Mouse (Mus musculus) hindbrain, postnatal 0 days (tissue): Measurements from ENCODE around the gene Mbtps2. TPM values are rescaled to one million over a fixed set of nuclear protein-coding genes. Genes with fewer than 3 reads are reported as not detected.

Experiments
- ATAC-seq: fragments of 200-750 bp; cut with Nextera tagmentation; 2 replicates; pipeline ENCODE4 v1.8.0; 2017; ENCODE audit warnings: mild to moderate bottlenecking, moderate TSS enrichment, moderate library complexity
- DNase-seq: peaks from one replicate; pipeline ENCODE4 v3.0.0-alpha.2; 2015; ENCODE audit warnings: low spot score
- H3K27ac ChIP-seq: fragments of 300-500 bp; sonication (generic); 2 replicates; pipeline ENCODE4 v1.5.1; 2014; ENCODE audit warnings: mild to moderate bottlenecking
- H3K27me3 ChIP-seq: fragments of 300-500 bp; sonication (generic); 2 replicates; pipeline ENCODE4 v1.6.1; 2014; ENCODE audit warnings: low read length, mixed read lengths; ENCODE audit not compliant: insufficient read depth
- H3K36me3 ChIP-seq: fragments of 300-500 bp; sonication (generic); 2 replicates; pipeline ENCODE4 v1.6.1; 2014; ENCODE audit warnings: low read length, mixed read lengths; ENCODE audit not compliant: insufficient read depth
- H3K4me1 ChIP-seq: fragments of 300-500 bp; sonication (generic); 2 replicates; pipeline ENCODE4 v1.6.1; 2014; ENCODE audit warnings: antibody characterized with exemption, low read length, mixed read lengths; ENCODE audit not compliant: insufficient read depth
- H3K4me2 ChIP-seq: fragments of 300-500 bp; sonication (generic); 2 replicates; pipeline ENCODE4 v1.6.1; 2014; ENCODE audit warnings: low read depth, mild to moderate bottlenecking, low read length, moderate library complexity, mixed read lengths
- H3K4me3 ChIP-seq: fragments of 300-500 bp; sonication (generic); 2 replicates; pipeline ENCODE4 v1.5.1; 2014; ENCODE audit warnings: low read length
- H3K9ac ChIP-seq: fragments of 300-500 bp; sonication (generic); replicated peaks from 2 replicates; pipeline ENCODE4 v1.6.1; 2014; ENCODE audit warnings: mild to moderate bottlenecking, low read length, moderate library complexity, mixed read lengths
- H3K9me3 ChIP-seq: fragments of 300-500 bp; sonication (generic); 2 replicates; pipeline ENCODE4 v1.6.1; 2016; ENCODE audit warnings: low read length, mixed read lengths
- CTCF ChIP-seq: IDR thresholded peaks from 2 replicates; pipeline ENCODE4 v1.5.1; 2016; ENCODE audit warnings: antibody characterized with exemption, control low read depth, low read depth
- WGBS: fragments of 180-500 bp; shearing (Covaris S2); extraction: QIAGEN DNeasy Blood & Tissue Kit; methylation state at CpG from one replicate; pipeline ENCODE4 v1.1.7; 2014; 5-methylcytosine and 5-hydroxymethylcytosine counted together
- polyA plus RNA-seq: library from polyadenylated mRNA; unstranded; fragments of >200 nt; fragmentation: Nextera tagmentation; extraction: Ambion mirVana; gene quantifications from 2 replicates; pipeline ENCODE4 v1.2.1, GENCODE M21; 2015
- total RNA-seq: library from RNA; depleted of rRNA; stranded (reverse); fragments of >200 nt; gene quantifications from 2 replicates; pipeline ENCODE4 v1.2.3, GENCODE M21; 2014; rRNA removed

The Mbtps2 gene
- total and polyA plus RNA-seq, 2 experiments from 2014 or later: 14.5 to 21.6 TPM

DNA sequence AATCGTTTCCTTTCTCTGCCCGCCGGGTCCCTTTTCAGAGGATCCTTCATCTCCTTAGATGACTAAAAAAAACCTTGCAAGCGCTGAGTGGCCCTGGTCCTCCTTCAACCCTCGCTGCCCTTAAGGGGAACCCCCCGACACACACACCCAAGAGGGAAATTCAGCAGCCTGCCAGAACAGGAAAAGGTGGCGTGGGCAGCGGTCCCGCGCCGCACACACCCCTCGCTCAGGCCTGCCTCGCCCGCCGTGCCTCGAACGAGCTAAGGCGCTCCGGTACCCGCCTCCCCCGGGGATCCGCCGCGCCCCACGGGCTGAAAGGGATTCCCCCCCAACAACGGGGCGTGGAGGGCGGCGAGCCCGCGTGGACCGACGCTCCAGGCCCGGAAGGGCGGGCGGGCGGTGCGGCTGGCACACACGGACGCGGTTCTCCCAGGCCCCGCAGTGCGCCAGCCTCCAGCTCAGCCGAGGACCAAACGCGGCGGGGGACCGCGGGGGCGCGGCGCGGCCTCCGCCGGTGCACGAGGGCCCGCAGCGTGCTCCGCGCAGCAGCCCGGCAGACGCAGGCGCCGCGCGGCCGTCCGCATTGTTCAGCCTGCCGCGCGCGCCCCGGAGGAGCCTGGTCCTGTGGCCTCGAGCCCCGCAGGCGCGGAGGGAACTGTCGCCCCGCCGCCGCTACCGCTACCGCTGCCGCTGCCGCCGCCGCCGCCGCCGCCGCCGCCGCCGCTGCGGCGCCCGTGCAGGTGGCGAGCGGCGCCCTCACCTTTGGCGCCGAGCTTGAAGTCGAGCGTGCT is 107.2 kb downstream of the Mbtps2 start:
- 25% methylated on average over 70 of the region's 104 CpGs for WGBS
- TF ChIP-seq CTCF: no peak
- no peaks in the 10 kb centered on the region for H3K36me3 ChIP-seq
- peak overlapping the region; percentile 56 for H3K4me3 ChIP-seq
- no peaks in the 10 kb centered on the region for H3K4me1 ChIP-seq
- H3K4me2 ChIP-seq: peak overlapping the region; percentile 59
- H3K27ac ChIP-seq: peak overlapping the region; percentile 91
- no peaks in the 10 kb centered on the region for H3K27me3 ChIP-seq
- H3K9me3 ChIP-seq: no peaks in the 10 kb centered on the region
- H3K9ac ChIP-seq: peak overlapping the region; percentile 67
- ATAC-seq: peak; percentile 80
- DNase-seq: peak; percentile 57

DNA sequence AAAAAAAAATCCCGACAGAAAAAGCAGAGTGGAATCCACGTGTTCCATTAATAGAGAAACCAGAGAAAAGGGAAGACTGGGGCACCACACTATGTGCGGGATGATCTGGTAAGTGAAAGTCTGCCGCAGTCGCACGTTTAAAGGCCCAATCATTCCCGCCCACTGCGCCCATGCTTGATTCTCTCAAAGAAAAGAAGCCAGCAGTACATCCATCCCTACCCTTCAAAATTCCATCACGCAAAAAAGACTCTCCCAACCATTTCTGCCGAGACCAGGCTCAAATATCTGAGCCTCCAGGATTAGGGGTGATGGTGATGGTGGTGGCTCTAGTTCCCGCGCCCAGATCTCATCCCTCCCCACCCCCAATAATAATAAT is 107.8 kb downstream of the Mbtps2 start:
- Histone ChIP-seq H3K9me3 (no peaks in the 10 kb centered on the region), H3K27ac (peak overlapping the region; percentile 91), H3K4me3 (peak overlapping the region; percentile 56), H3K9ac (peak overlapping the region; percentile 67), H3K27me3 (no peaks in the 10 kb centered on the region), H3K4me2 (peak overlapping the region; percentile 59), H3K4me1 (no peaks in the 10 kb centered on the region), H3K36me3 (no peaks in the 10 kb centered on the region)
- TF ChIP-seq CTCF: no peak
- ATAC-seq (0 out of 2 replicates have a peak, but pooled peaks have one; percentile 8), DNase-seq (peak; percentile 36)
- WGBS: 22% methylated on average over 12 of the region's 12 CpGs

DNA sequence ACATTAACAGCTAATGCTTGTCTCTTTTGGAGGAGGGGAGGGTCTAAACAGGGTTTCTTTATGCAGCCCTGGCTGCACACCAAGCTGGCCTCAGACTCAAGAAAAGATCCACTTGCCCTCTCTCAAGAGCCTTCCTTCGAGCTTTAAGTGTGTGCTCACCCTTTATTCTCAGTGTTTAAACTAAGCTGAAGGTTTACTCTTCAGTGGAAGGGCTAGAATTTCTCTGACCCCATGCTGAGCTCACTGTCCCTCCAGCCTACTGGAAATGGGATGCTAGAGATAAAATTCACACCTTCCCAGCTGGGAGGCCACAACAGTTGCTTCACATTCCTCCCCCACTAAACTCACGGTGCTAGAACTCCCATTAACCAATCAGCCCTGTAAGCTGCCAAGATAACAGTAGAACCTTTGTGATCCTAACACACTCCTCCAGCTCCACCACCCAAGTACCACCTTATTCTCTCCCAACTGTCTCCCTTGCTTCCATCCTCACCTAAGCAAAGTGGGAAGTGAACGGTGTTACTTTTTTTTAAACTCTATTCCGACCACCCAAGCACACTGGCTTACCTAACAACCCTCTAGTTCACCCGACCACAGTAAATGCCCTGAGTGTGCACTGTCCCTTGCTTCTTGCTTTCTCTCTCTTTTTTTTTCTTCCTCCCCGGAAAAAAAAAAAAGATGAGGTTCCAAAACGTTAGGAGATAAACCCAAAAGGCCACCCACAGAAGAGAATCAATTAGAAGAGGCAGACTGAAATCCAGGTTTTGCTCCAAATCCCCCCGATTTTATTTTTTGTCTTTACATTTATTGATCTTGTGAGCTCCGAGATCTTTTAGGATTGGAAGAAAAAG is 108.4 kb downstream of the Mbtps2 start:
- 28% methylated on average over 9 of the region's 9 CpGs for WGBS
- H3K4me2 ChIP-seq: peak overlapping the region; percentile 59
- no peak for TF ChIP-seq CTCF
- peak overlapping the region; percentile 67 for H3K9ac ChIP-seq
- ATAC-seq (no peak), DNase-seq (peak; percentile 7)
- H3K9me3 ChIP-seq: no peaks in the 10 kb centered on the region
- no peaks in the 10 kb centered on the region for H3K4me1 ChIP-seq
- 0 out of 2 replicates have a peak overlapping the region, but pooled peaks have one; percentile 91 for H3K27ac ChIP-seq
- peak overlapping the region; percentile 56 for H3K4me3 ChIP-seq
- H3K36me3 ChIP-seq: no peaks in the 10 kb centered on the region
- H3K27me3 ChIP-seq: no peaks in the 10 kb centered on the region

DNA sequence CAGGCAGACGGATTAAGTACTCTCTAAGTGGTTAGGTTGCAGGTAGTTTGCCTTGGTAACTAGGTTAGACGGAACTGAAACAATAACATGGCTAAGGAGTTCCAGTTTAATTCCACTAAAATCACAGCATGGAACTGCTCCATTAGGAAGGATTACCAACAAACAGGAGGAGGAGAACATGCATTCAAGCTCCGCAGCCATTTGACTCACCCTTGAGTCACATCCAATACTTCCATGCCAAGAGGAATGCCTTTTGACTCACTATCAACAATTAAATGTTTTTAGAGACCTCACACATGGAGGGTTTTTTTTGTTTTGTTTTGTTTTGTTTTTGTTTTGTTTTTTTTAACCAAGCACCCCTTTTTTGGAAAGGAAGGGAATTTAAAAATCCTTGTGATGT is 109.7 kb downstream of the Mbtps2 start:
- WGBS: 71% methylated on average over 3 of the region's 3 CpGs
- no peak overlapping the region for H3K27ac ChIP-seq
- H3K36me3 ChIP-seq: no peaks in the 10 kb centered on the region
- no peak overlapping the region for H3K9ac ChIP-seq
- H3K4me3 ChIP-seq: no peak overlapping the region
- H3K9me3 ChIP-seq: no peaks in the 10 kb centered on the region
- ATAC-seq: no peak
- no peak for DNase-seq
- no peaks in the 10 kb centered on the region for H3K27me3 ChIP-seq
- H3K4me2 ChIP-seq: no peak overlapping the region
- H3K4me1 ChIP-seq: no peaks in the 10 kb centered on the region
- no peak for TF ChIP-seq CTCF

DNA sequence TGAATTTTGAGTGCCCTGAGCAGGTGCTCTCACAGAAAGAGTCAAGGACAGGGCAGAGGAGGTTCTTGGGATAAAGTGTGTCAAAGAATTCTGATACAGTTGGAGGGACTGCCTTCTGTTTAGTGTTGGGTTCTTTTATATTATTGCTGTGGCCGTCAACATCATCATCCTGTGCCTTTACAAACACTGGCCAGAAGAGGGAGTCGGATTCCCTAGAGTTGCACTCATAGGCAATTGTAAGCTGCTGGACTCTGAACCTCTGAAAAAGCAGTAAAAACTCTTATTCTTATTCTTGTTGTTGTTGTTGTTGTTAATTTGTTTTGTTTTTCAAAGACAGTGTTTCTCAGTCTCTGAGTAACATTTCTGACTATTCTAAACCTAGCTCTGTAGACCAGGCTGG is 111.8 kb downstream of the Mbtps2 start:
- WGBS: 56% methylated on average over 2 of the region's 2 CpGs
- no peak overlapping the region for H3K27ac ChIP-seq
- no peaks in the 10 kb centered on the region for H3K27me3 ChIP-seq
- no peak overlapping the region for H3K4me3 ChIP-seq
- no peaks in the 10 kb centered on the region for H3K4me1 ChIP-seq
- no peak overlapping the region for H3K9ac ChIP-seq
- H3K36me3 ChIP-seq: no peaks in the 10 kb centered on the region
- TF ChIP-seq CTCF: peak; percentile 52
- H3K9me3 ChIP-seq: no peaks in the 10 kb centered on the region
- H3K4me2 ChIP-seq: no peak overlapping the region
- ATAC-seq: no peak
- DNase-seq: peak; percentile 29

Other genes starting within 250 kb of the Mbtps2 start
- 0.93 and 0.99 TPM in 2 replicates for gene Phex, start 183.4 kb downstream of the Mbtps2 start, total RNA-seq
- 0.23 and 0.28 TPM in 2 replicates for gene Phex, start 183.4 kb downstream of the Mbtps2 start, polyA plus RNA-seq
- gene Sms, start 106.4 kb downstream of the Mbtps2 start, total RNA-seq: 94.5 and 109 TPM in 2 replicates
- 174 and 179 TPM in 2 replicates for gene Sms, start 106.4 kb downstream of the Mbtps2 start, polyA plus RNA-seq
- 1.4 and 3.3 TPM in 2 replicates for gene Yy2, start 29.7 kb downstream of the Mbtps2 start, total RNA-seq
- gene Yy2, start 29.7 kb downstream of the Mbtps2 start, polyA plus RNA-seq: 1.0 and 2.8 TPM in 2 replicates
- 1.0 TPM in 1 of 2 replicates, not detected in the other for gene Smpx, start 100.2 kb upstream of the Mbtps2 start, total RNA-seq
- 0.63 and 0.89 TPM in 2 replicates for gene Smpx, start 100.2 kb upstream of the Mbtps2 start, polyA plus RNA-seq
- gene Klhl34, start 219.7 kb upstream of the Mbtps2 start, total RNA-seq: 0.07 TPM in 1 of 2 replicates, not detected in the other
- gene Klhl34, start 219.7 kb upstream of the Mbtps2 start, polyA plus RNA-seq: 0.73 and 1.4 TPM in 2 replicates